Mouse (Mus musculus) megakaryocyte, embryonic 14.5 days (primary cell): ENCODE measurements around the gene Sept5.

Experiments used
- FLI1 ChIP-seq: IDR thresholded peaks from 2 replicates; pipeline ENCODE4 v1.6.1; 2012; ENCODE audit warnings: low read length, inconsistent platforms, mixed read lengths
- GATA1 ChIP-seq: IDR thresholded peaks from 3 replicates; pipeline ENCODE4 v1.6.1; 2012; ENCODE audit warnings: mixed read lengths, low read length, inconsistent platforms, borderline replicate concordance

DNA sequence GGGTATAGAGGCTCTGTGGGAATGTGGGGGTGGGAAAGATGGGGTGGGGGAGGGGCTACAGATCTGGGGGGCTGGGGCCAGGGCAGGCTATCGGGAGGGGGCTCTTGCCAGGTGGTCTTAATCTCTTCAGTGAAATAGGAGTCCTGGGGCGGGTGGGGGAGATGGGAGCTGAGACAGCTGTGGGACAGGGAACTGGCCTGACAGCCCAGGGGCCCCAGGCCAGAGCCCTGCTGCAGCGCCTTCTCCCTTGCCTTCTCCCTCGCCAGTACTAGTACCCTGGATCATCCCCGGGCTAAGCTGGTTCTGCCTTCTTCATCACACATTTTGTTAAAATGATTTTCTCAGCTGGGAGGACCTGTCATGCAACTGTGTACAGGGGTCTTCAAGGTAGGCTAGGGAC, 33.5 kb downstream of the Sept5 start:
- no peak for TF ChIP-seq GATA1
- TF ChIP-seq FLI1: no peak
